Mouse (Mus musculus) hindbrain, embryonic 13.5 days (tissue): Measurements from ENCODE around the gene Dmpk. TPM values are rescaled to one million over a fixed set of nuclear protein-coding genes. Genes with fewer than 3 reads are reported as not detected.
"Not testable (repeated sequence)": the region's sequence is repeated elsewhere in the genome, so short reads cannot be mapped to it uniquely, and the experiment has no call there.

ENCODE experiments used
- ATAC-seq: fragments of 200-750 bp; cut with Nextera tagmentation; 2 replicates; pipeline ENCODE4 v1.8.0; 2017; ENCODE audit warnings: moderate TSS enrichment; ENCODE audit not compliant: low FRiP score
- H3K27ac ChIP-seq: fragments of 300-500 bp; sonication (generic); 2 replicates; pipeline ENCODE4 v1.5.1; 2015; ENCODE audit warnings: inconsistent platforms, mild to moderate bottlenecking, moderate library complexity
- H3K27me3 ChIP-seq: fragments of 300-500 bp; sonication (generic); 2 replicates; pipeline ENCODE4 v1.6.1; 2015; ENCODE audit warnings: mild to moderate bottlenecking, inconsistent platforms
- H3K36me3 ChIP-seq: fragments of 300-500 bp; sonication (generic); 2 replicates; pipeline ENCODE4 v1.6.1; 2015; ENCODE audit warnings: mild to moderate bottlenecking, inconsistent platforms
- H3K4me1 ChIP-seq: fragments of 300-500 bp; sonication (generic); replicated peaks from 2 replicates; pipeline ENCODE4 v1.6.1; 2015; ENCODE audit warnings: inconsistent platforms
- H3K4me2 ChIP-seq: fragments of 300-500 bp; sonication (generic); 2 replicates; pipeline ENCODE4 v1.6.1; 2015; ENCODE audit warnings: inconsistent platforms, mild to moderate bottlenecking, moderate library complexity
- H3K4me3 ChIP-seq: fragments of 300-500 bp; sonication (generic); 2 replicates; pipeline ENCODE4 v1.5.1; 2015; ENCODE audit warnings: mild to moderate bottlenecking, inconsistent platforms
- H3K9ac ChIP-seq: fragments of 300-500 bp; sonication (generic); 2 replicates; pipeline ENCODE4 v1.6.1; 2015; ENCODE audit warnings: mild to moderate bottlenecking, inconsistent platforms
- H3K9me3 ChIP-seq: fragments of 300-500 bp; sonication (generic); 2 replicates; pipeline ENCODE4 v1.6.1; 2016; ENCODE audit warnings: inconsistent platforms
- WGBS: fragments of 180-500 bp; shearing (Covaris S2); methylation state at CpG from one replicate; pipeline ENCODE4 v1.1.7; 2015; 5-methylcytosine and 5-hydroxymethylcytosine counted together
- polyA plus RNA-seq: library from polyadenylated mRNA; unstranded; fragments of >200 nt; fragmentation: Nextera tagmentation; extraction: Ambion mirVana; gene quantifications from 2 replicates; pipeline ENCODE4 v1.2.1, GENCODE M21; 2015

Dmpk gene
- polyA plus RNA-seq, 1 experiment from 2014 or later = 11.6 TPM

GRCm38 (mm10) chr7:19057405-19057804, 26.2 kb upstream of the Dmpk start:
- Histone ChIP-seq H3K27me3 (no peaks in the 10 kb centered on the region), H3K27ac (no peak overlapping the region), H3K4me1 (peaks cover 16% of the 10 kb centered on the region), H3K9me3 (no peaks in the 10 kb centered on the region), H3K36me3 (peaks cover 14% of the 10 kb centered on the region), H3K9ac (no peak overlapping the region), H3K4me2 (no peak overlapping the region), H3K4me3 (no peak overlapping the region)
- WGBS = 91% methylated on average over 10 of the region's 10 CpGs
- ATAC-seq = no peak

- H3K27ac ChIP-seq = no peak overlapping the region
- H3K9ac ChIP-seq = 0 out of 2 replicates have a peak overlapping the region, but pooled peaks have one; percentile 20
- no peaks in the 10 kb centered on the region for H3K9me3 ChIP-seq
- peak overlapping the region; percentile 30 for H3K4me2 ChIP-seq
- WGBS = 44% methylated on average over 13 of the region's 13 CpGs
- 0 out of 2 replicates have a peak overlapping the region, but pooled peaks have one; percentile 7 for H3K4me3 ChIP-seq
- peaks cover 41% of the 10 kb centered on the region for H3K27me3 ChIP-seq
- H3K4me1 ChIP-seq = no peaks in the 10 kb centered on the region
- ATAC-seq = no peak
- no peaks in the 10 kb centered on the region for H3K36me3 ChIP-seq
Observed at GRCm38 (mm10) chr7:19065896-19066295, 17.8 kb upstream of the Dmpk start.

- 54% methylated on average over 14 of the region's 14 CpGs for WGBS
- Histone ChIP-seq H3K36me3 (no peaks in the 10 kb centered on the region), H3K9ac (no peak overlapping the region), H3K4me2 (no peak overlapping the region), H3K4me1 (no peaks in the 10 kb centered on the region), H3K27me3 (peaks cover 41% of the 10 kb centered on the region), H3K9me3 (no peaks in the 10 kb centered on the region), H3K4me3 (no peak overlapping the region), H3K27ac (no peak overlapping the region)
- ATAC-seq = no peak
Observed at GRCm38 (mm10) chr7:19067063-19067462, 16.6 kb upstream of the Dmpk start.

GRCm38 (mm10) chr7:19067935-19068334, 15.7 kb upstream of the Dmpk start:
- H3K4me1 ChIP-seq = no peaks in the 10 kb centered on the region
- H3K4me2 ChIP-seq = no peak overlapping the region
- H3K36me3 ChIP-seq = no peaks in the 10 kb centered on the region
- H3K9ac ChIP-seq = no peak overlapping the region
- H3K27ac ChIP-seq = no peak overlapping the region
- WGBS = 74% methylated on average over 14 of the region's 14 CpGs
- ATAC-seq = 0 out of 2 replicates have a peak, but pooled peaks have one; percentile 58
- H3K9me3 ChIP-seq = no peaks in the 10 kb centered on the region
- no peak overlapping the region for H3K4me3 ChIP-seq
- peaks cover 41% of the 10 kb centered on the region for H3K27me3 ChIP-seq

- no peak overlapping the region for H3K27ac ChIP-seq
- no peak overlapping the region for H3K4me2 ChIP-seq
- no peaks in the 10 kb centered on the region for H3K36me3 ChIP-seq
- H3K4me1 ChIP-seq = no peaks in the 10 kb centered on the region
- H3K27me3 ChIP-seq = peaks cover 37% of the 10 kb centered on the region
- ATAC-seq = no peak
- H3K4me3 ChIP-seq = no peak overlapping the region
- no peaks in the 10 kb centered on the region for H3K9me3 ChIP-seq
- WGBS = 11% methylated on average over 2 of the region's 2 CpGs
- no peak overlapping the region for H3K9ac ChIP-seq
Observed at GRCm38 (mm10) chr7:19068707-19069106, 14.9 kb upstream of the Dmpk start.

- Histone ChIP-seq H3K9me3 (no peaks in the 10 kb centered on the region), H3K36me3 (no peaks in the 10 kb centered on the region), H3K4me3 (no peak overlapping the region), H3K27me3 (peaks cover 30% of the 10 kb centered on the region), H3K4me2 (no peak overlapping the region), H3K27ac (no peak overlapping the region), H3K9ac (no peak overlapping the region), H3K4me1 (no peaks in the 10 kb centered on the region)
- ATAC-seq = no peak
- WGBS = 48% methylated on average over 3 of the region's 3 CpGs
Observed at GRCm38 (mm10) chr7:19069500-19069899, 14.1 kb upstream of the Dmpk start.

GRCm38 (mm10) chr7:19071024-19071423, 12.6 kb upstream of the Dmpk start:
- not testable (repeated sequence) for H3K4me1 ChIP-seq, ATAC-seq, H3K27ac ChIP-seq, H3K4me2 ChIP-seq, H3K4me3 ChIP-seq, H3K9me3 ChIP-seq, H3K36me3 ChIP-seq, H3K9ac ChIP-seq
- peaks cover 15% of the 10 kb centered on the region for H3K27me3 ChIP-seq
- 62% methylated on average over 3 of the region's 3 CpGs for WGBS

- WGBS = 84% methylated on average over 9 of the region's 9 CpGs
- Histone ChIP-seq H3K4me3 (no peak overlapping the region), H3K4me2 (no peak overlapping the region), H3K4me1 (peaks cover 25% of the 10 kb centered on the region), H3K27ac (no peak overlapping the region), H3K9me3 (no peaks in the 10 kb centered on the region), H3K36me3 (peaks cover 7% of the 10 kb centered on the region), H3K9ac (no peak overlapping the region), H3K27me3 (no peaks in the 10 kb centered on the region; the same call in 1 of the 2 replicates)
- ATAC-seq = no peak
Observed at GRCm38 (mm10) chr7:19073504-19073903, 10.1 kb upstream of the Dmpk start.

GRCm38 (mm10) chr7:19074494-19074893, 9.2 kb upstream of the Dmpk start:
- Histone ChIP-seq H3K27ac (no peak overlapping the region), H3K4me2 (no peak overlapping the region), H3K9me3 (no peaks in the 10 kb centered on the region), H3K27me3 (no peaks in the 10 kb centered on the region; the same call in 1 of the 2 replicates), H3K9ac (no peak overlapping the region), H3K4me3 (no peak overlapping the region), H3K36me3 (peaks cover 17% of the 10 kb centered on the region), H3K4me1 (peaks cover 25% of the 10 kb centered on the region)
- ATAC-seq = no peak
- 96% methylated on average over 6 of the region's 6 CpGs for WGBS

- Histone ChIP-seq H3K9me3 (no peaks in the 10 kb centered on the region), H3K27ac (peak overlapping the region; percentile 45), H3K9ac (peak overlapping the region; percentile 54), H3K4me2 (peak overlapping the region; percentile 52), H3K4me3 (peak overlapping the region; percentile 100), H3K27me3 (no peaks in the 10 kb centered on the region; the same call in 1 of the 2 replicates), H3K36me3 (peaks cover 24% of the 10 kb centered on the region), H3K4me1 (peaks cover 25% of the 10 kb centered on the region)
- no peak; the same call in 1 of the 2 replicates for ATAC-seq
- 57% methylated on average over 5 of the region's 5 CpGs for WGBS
Observed at GRCm38 (mm10) chr7:19075231-19075630, 8.4 kb upstream of the Dmpk start.

GRCm38 (mm10) chr7:19075723-19076585, 7.7 kb upstream of the Dmpk start, which contains the start of gene Dmwd:
Gene Dmwd, plus strand, starts transcription at chr7:19076227.
- peak; percentile 98 for ATAC-seq
- under 1% methylated on average over 51 of the region's 91 CpGs for WGBS
- Histone ChIP-seq H3K9ac (peak within 1 kb of the TSS; percentile 98), H3K27me3 (no peaks in the 10 kb centered on the region), H3K4me1 (peaks cover 25% of the 10 kb centered on the region), H3K36me3 (peaks cover 31% of the 10 kb centered on the region), H3K9me3 (no peaks in the 10 kb centered on the region), H3K27ac (peak within 1 kb of the TSS; percentile 82), H3K4me2 (peak within 1 kb of the TSS; percentile 99), H3K4me3 (peak within 1 kb of the TSS; percentile 100)

- Histone ChIP-seq H3K4me2 (peak overlapping the region; percentile 99), H3K27ac (peak overlapping the region; percentile 82), H3K27me3 (no peaks in the 10 kb centered on the region), H3K9me3 (no peaks in the 10 kb centered on the region), H3K4me1 (peaks cover 31% of the 10 kb centered on the region), H3K9ac (peak overlapping the region; percentile 98), H3K36me3 (peaks cover 38% of the 10 kb centered on the region), H3K4me3 (peak overlapping the region; percentile 100)
- 0% methylated on average over 22 of the region's 22 CpGs for WGBS
- 0 out of 2 replicates have a peak, but pooled peaks have one; percentile 1 for ATAC-seq
Observed at GRCm38 (mm10) chr7:19076586-19076991, 7.1 kb upstream of the Dmpk start.
